Mouse (Mus musculus) lung, embryonic 14.5 days (tissue): ENCODE results near the gene Tbcb. TPM values are rescaled to one million over a fixed set of nuclear protein-coding genes. Genes with fewer than 3 reads are reported as not detected.
A peak's percentile ranks its signal among the peaks of the same experiment; 100 is the strongest.
"Not testable (repeated sequence)": the region's sequence is repeated elsewhere in the genome, so short reads cannot be mapped to it uniquely, and the experiment has no call there.

Experiments used
- ATAC-seq: fragments of 200-750 bp; cut with Nextera tagmentation; 2 replicates; pipeline ENCODE4 v1.8.0; 2017; ENCODE audit warnings: mild to moderate bottlenecking, moderate TSS enrichment, moderate library complexity; ENCODE audit not compliant: insufficient read depth
- DNase-seq: peaks from one replicate; pipeline ENCODE4 v3.0.0-alpha.2; 2015
- H3K27ac ChIP-seq: fragments of 300-500 bp; sonication (generic); 2 replicates; pipeline ENCODE4 v1.5.1; 2014; ENCODE audit warnings: low read depth, mild to moderate bottlenecking, moderate library complexity
- H3K27me3 ChIP-seq: fragments of 300-500 bp; sonication (generic); 2 replicates; pipeline ENCODE4 v1.6.1; 2014; ENCODE audit warnings: low read length, control low read depth; ENCODE audit not compliant: insufficient read depth
- H3K36me3 ChIP-seq: fragments of 300-500 bp; sonication (generic); 2 replicates; pipeline ENCODE4 v1.6.1; 2014; ENCODE audit warnings: control low read depth; ENCODE audit not compliant: insufficient read depth
- H3K4me1 ChIP-seq: fragments of 300-500 bp; sonication (generic); 2 replicates; pipeline ENCODE4 v1.6.1; 2014; ENCODE audit warnings: antibody characterized with exemption, control low read depth; ENCODE audit not compliant: insufficient read depth
- H3K4me2 ChIP-seq: fragments of 300-500 bp; sonication (generic); 2 replicates; pipeline ENCODE4 v1.6.1; 2014; ENCODE audit warnings: mild to moderate bottlenecking
- H3K4me3 ChIP-seq: fragments of 300-500 bp; sonication (generic); 2 replicates; pipeline ENCODE4 v1.5.1; 2014; ENCODE audit warnings: low read depth, low read length
- H3K9ac ChIP-seq: fragments of 300-500 bp; sonication (generic); 2 replicates; pipeline ENCODE4 v1.6.1; 2014
- H3K9me3 ChIP-seq: fragments of 300-500 bp; sonication (generic); 2 replicates; pipeline ENCODE4 v1.6.1; 2016; ENCODE audit warnings: low read depth, low read length, control low read depth
- CTCF ChIP-seq: IDR thresholded peaks from 2 replicates; pipeline ENCODE4 v1.5.1; 2016; ENCODE audit warnings: antibody characterized with exemption, low read depth
- WGBS: fragments of 180-500 bp; shearing (Covaris S2); extraction: QIAGEN DNeasy Blood & Tissue Kit; methylation state at CpG from one replicate; pipeline ENCODE4 v1.1.7; 2014; 5-methylcytosine and 5-hydroxymethylcytosine counted together
- polyA plus RNA-seq: library from polyadenylated mRNA; unstranded; fragments of >200 nt; fragmentation: Nextera tagmentation; extraction: Ambion mirVana; gene quantifications from 2 replicates; pipeline ENCODE4 v1.2.1, GENCODE M21; 2014

Tbcb gene
- polyA plus RNA-seq, 1 experiment from 2014 or later: 182 TPM

DNA sequence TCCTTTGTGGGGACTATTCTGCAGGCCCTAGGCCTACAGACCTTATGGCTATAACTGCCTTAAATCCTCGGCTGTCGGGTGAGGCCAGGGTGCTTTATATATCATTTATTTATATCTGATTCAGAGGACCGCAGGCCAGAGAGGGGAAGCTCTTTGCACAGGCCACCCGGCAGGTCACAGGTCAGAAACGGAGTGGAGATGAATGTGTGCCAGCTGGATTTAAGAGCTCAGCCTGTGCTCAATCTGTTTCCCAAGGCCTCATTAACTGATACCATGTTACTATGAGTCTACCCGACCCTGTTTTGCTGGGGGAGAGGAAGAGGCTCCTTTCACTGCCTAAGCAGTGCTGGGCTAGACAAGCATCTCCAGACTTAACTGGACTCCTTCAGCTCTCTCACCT lies 42.3 kb upstream of the Tbcb start:
- H3K4me3 ChIP-seq: no peak overlapping the region
- TF ChIP-seq CTCF: no peak
- DNase-seq: peak; percentile 23

GRCm38 (mm10) chr7:30269641-30270040 lies 37.6 kb upstream of the Tbcb start:
- Histone ChIP-seq H3K9ac (no peak overlapping the region), H3K27me3 (no peaks in the 10 kb centered on the region), H3K36me3 (peaks cover 51% of the 10 kb centered on the region), H3K4me1 (no peaks in the 10 kb centered on the region), H3K27ac (no peak overlapping the region), H3K4me3 (no peak overlapping the region), H3K9me3 (no peaks in the 10 kb centered on the region), H3K4me2 (no peak overlapping the region)
- TF ChIP-seq CTCF: no peak
- DNase-seq (no peak), ATAC-seq (no peak)
- WGBS: 78% methylated on average over 4 of the region's 4 CpGs

More for the DNA sequence above, 42.3 kb upstream of the Tbcb start:
- no peak overlapping the region for H3K27ac ChIP-seq
- H3K4me1 ChIP-seq: no peaks in the 10 kb centered on the region; the same call in 1 of the 2 replicates
- no peak overlapping the region for H3K4me2 ChIP-seq
- ATAC-seq: no peak
- no peaks in the 10 kb centered on the region for H3K9me3 ChIP-seq
- WGBS: 45% methylated on average over 6 of the region's 6 CpGs
- peaks cover 17% of the 10 kb centered on the region; the same call in 1 of the 2 replicates for H3K36me3 ChIP-seq
- no peak overlapping the region for H3K9ac ChIP-seq
- H3K27me3 ChIP-seq: no peaks in the 10 kb centered on the region

- H3K27ac ChIP-seq: no peak overlapping the region
- H3K9me3 ChIP-seq: no peaks in the 10 kb centered on the region
- H3K9ac ChIP-seq: no peak overlapping the region
- DNase-seq (no peak), ATAC-seq (no peak)
- H3K4me3 ChIP-seq: no peak overlapping the region
- no peaks in the 10 kb centered on the region for H3K4me1 ChIP-seq
- H3K4me2 ChIP-seq: no peak overlapping the region
- no peak for TF ChIP-seq CTCF
- peaks cover 58% of the 10 kb centered on the region for H3K36me3 ChIP-seq
- WGBS: 72% methylated on average over 3 of the region's 3 CpGs
- no peaks in the 10 kb centered on the region for H3K27me3 ChIP-seq
Measured at GRCm38 (mm10) chr7:30266780-30267179, 34.7 kb upstream of the Tbcb start.

DNA sequence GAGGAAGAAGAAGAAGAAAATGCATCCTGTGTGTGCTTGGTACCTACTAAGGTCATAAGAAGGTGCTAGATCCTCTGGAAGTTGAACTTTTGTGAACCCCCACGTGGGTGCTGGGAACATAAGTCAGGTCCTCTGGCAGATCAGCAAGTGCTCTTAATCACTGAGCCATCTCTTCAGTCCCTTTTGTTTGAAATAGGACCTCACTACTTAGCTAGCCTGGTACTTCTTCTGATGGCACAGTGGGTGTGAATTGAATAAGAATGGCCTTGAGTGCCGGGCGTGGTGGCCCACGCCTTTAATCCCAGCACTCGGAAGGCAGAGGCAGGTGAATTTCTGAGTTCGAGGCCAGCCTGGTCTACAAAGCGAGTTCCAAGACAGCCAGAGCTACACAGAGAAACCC lies 33.9 kb upstream of the Tbcb start:
- no peak overlapping the region for H3K9ac ChIP-seq
- no peak overlapping the region for H3K4me2 ChIP-seq
- no peak for TF ChIP-seq CTCF
- no peak overlapping the region for H3K27ac ChIP-seq
- H3K36me3 ChIP-seq: peaks cover 60% of the 10 kb centered on the region
- H3K27me3 ChIP-seq: no peaks in the 10 kb centered on the region
- no peak for DNase-seq
- ATAC-seq: no peak
- H3K4me3 ChIP-seq: no peak overlapping the region
- WGBS: 88% methylated on average over 7 of the region's 7 CpGs
- no peaks in the 10 kb centered on the region for H3K4me1 ChIP-seq
- H3K9me3 ChIP-seq: no peaks in the 10 kb centered on the region

DNA sequence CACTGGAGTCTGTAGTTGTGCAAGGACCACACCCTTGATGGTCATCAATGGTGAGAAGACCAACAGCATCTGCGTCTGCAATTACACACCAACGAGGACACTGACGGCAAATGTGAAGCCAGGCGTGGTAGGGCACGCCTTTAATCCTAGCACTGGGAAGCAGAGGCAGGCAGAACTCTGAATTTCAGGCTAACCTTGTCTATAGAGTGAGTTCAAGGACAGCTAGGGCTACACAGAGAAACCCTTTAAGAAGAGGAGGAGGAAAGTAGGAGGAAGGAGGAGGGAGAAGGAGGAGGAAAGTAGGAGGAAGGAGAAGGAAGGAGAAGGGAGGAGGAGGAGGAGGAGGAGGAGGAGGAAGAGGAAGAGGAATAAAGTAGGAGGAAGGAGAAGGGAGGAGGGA lies 33.5 kb upstream of the Tbcb start:
- no peaks in the 10 kb centered on the region for H3K4me1 ChIP-seq
- TF ChIP-seq CTCF: no peak
- 95% methylated on average over 5 of the region's 5 CpGs for WGBS
- H3K27ac ChIP-seq: no peak overlapping the region
- ATAC-seq (no peak), DNase-seq (no peak)
- no peaks in the 10 kb centered on the region for H3K27me3 ChIP-seq
- H3K9ac ChIP-seq: no peak overlapping the region
- no peaks in the 10 kb centered on the region for H3K9me3 ChIP-seq
- H3K36me3 ChIP-seq: peaks cover 62% of the 10 kb centered on the region
- H3K4me3 ChIP-seq: no peak overlapping the region
- no peak overlapping the region for H3K4me2 ChIP-seq

DNA sequence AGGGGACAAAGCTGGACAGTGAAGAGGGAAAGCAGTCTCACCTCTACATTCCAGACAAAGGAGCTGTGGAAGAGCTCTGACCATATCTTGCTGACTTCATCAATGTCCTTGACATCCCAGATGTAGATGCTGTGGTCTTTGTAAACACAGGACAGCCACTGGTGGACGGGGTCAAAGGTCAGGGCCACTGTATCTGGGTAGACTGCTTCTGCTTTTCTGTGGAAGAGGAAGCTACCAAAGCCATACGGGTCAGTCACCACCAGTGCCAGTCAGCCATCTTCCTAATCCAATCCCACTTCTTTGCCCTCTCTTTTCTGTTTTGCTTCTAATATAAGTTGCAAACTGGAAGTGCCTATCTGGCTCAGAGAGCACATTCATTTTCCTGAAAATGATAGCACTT lies 33.0 kb upstream of the Tbcb start:
- no peaks in the 10 kb centered on the region for H3K9me3 ChIP-seq
- H3K4me3 ChIP-seq: no peak overlapping the region
- no peak for TF ChIP-seq CTCF
- H3K27ac ChIP-seq: no peak overlapping the region
- H3K4me2 ChIP-seq: no peak overlapping the region
- 65% methylated on average over 2 of the region's 2 CpGs for WGBS
- no peaks in the 10 kb centered on the region for H3K4me1 ChIP-seq
- no peaks in the 10 kb centered on the region for H3K27me3 ChIP-seq
- H3K9ac ChIP-seq: no peak overlapping the region
- peaks cover 63% of the 10 kb centered on the region for H3K36me3 ChIP-seq
- DNase-seq (no peak), ATAC-seq (no peak)

GRCm38 (mm10) chr7:30251956-30252954 lies 20.2 kb upstream of the Tbcb start:
- Histone ChIP-seq H3K36me3 (peaks cover 38% of the 10 kb centered on the region; the same call in 1 of the 2 replicates), H3K4me3 (no peak overlapping the region), H3K9me3 (no peaks in the 10 kb centered on the region), H3K9ac (no peak overlapping the region), H3K4me2 (no peak overlapping the region), H3K27ac (no peak overlapping the region), H3K4me1 (no peaks in the 10 kb centered on the region), H3K27me3 (no peaks in the 10 kb centered on the region)
- DNase-seq: no peak
- no peak for ATAC-seq
- WGBS: 72% methylated on average over 12 of the region's 12 CpGs
- TF ChIP-seq CTCF: no peak

DNA sequence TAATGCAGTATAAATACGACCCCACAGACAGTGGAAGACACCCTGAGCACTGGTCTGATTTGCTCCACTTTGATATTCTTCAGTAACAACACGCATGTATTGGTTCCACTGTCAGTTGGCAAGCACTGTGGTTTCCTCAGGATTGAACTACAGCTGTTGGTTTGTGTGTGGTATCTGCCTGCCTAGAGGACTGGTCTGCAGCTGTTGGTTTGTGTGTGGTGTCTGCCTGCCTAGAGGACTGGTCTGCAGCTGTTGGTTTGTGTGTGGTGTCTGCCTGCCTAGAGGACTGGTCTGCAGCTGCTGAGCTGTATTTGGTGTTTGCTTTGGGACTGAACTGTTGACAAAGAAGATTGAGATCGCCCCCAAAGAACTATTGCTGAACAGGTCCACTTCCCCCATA lies 5.3 kb upstream of the Tbcb start:
- H3K9me3 ChIP-seq, H3K27me3 ChIP-seq, ATAC-seq, H3K4me3 ChIP-seq, H3K9ac ChIP-seq, DNase-seq, H3K27ac ChIP-seq, H3K4me1 ChIP-seq, H3K4me2 ChIP-seq: not testable (repeated sequence)
- 84% methylated on average over 3 of the region's 3 CpGs for WGBS
- H3K36me3 ChIP-seq: peaks cover 41% of the 10 kb centered on the region
